Mouse (Mus musculus): Measurements from ENCODE around the gene Creb3l1.

The Creb3l1 gene

DNA sequence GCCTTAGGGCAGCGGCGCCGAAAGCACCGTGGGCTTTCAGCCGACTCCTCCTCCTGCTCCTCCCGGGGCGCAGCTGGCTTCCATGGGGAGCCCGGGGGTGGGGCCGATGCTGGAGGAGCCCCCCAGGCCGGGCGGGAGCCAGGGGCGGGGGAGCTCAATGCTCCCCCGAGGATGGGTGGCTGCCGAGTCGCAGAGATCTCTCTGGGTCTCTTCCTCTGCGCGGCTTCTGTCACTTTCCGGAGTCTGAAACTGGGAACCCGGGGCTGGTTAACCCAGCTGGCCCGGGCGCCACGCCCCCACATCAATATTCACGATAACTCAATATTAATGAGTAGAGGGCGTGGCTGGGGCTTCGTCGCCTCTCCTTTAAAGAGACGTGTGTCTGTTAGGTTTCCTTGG is at the start of gene Creb3l1:
Gene Creb3l1, minus strand, starts transcription at position 229 of the 399 bp plus-strand sequence.
- DNase-seq (ENCODE audit: low read depth, low spot score): no peak

DNA sequence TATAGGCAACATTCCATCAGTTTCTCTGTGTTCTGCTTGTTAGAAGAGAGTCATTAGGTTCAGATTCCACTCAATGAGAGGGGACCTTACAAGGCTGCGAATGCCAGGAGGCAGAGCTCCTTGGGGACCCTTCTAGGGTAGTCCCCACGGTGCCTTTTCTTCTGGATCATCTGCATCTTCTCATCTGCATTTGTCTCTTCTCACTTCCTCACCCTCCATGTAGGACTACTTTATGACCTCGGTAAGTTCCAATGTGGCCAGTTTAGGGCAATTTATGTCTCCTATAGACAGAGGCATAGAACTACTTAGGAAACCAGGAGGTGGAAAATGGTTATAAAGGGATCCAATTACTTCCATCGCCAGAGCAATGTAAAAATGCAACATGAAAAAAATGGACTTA is 46.8 kb upstream of the Creb3l1 start:
- no peak for DNase-seq (ENCODE audit: low read depth, low spot score)

- no peak for DNase-seq (ENCODE audit: low read depth, low spot score)
Observed at GRCm38 (mm10) chr2:92069630-92070029, 45.3 kb upstream of the Creb3l1 start.

DNA sequence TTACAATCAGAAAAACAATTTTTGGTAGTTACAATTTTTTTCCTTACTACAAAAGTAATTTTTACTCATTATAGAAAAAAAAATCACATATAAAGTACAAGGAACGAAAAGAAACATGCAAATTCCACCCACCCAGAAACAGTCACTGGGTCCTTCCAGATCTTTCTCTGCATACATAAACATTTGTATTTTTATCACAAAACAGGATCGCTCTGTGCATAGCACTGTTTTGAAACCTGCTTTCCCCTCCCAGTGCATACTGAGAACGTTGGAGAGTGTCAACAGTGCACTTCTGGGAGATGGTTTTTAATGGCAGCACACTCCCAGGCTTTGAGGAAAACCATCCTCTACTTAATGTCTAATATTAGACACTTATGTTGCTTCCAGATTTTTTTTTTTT is 43.3 kb upstream of the Creb3l1 start:
- DNase-seq (ENCODE audit: low read depth, low spot score): no peak

DNA sequence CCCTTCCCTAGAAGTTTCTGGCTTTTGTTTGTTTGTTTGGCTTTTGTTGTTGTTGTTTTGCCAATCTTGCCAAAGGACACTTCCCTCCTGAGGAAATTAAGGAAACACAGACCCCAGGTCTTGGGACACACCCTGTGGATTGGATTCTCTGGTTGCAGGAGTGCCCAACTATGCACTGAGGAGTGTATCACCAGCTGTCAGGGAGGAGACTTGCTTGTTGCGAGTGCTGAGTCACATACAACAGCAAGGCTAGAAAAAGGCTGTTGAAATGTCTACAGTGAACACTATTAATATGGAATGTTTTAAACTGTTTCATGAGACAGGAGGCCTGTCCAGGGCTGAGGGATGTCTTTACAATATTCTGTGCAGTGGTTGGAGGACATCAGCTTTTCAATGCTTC is 42.6 kb upstream of the Creb3l1 start:
- no peak for DNase-seq (ENCODE audit: low read depth, low spot score)

GRCm38 (mm10) chr2:92065938-92066337 is 41.6 kb upstream of the Creb3l1 start:
- no peak for DNase-seq (ENCODE audit: low read depth, low spot score)

DNA sequence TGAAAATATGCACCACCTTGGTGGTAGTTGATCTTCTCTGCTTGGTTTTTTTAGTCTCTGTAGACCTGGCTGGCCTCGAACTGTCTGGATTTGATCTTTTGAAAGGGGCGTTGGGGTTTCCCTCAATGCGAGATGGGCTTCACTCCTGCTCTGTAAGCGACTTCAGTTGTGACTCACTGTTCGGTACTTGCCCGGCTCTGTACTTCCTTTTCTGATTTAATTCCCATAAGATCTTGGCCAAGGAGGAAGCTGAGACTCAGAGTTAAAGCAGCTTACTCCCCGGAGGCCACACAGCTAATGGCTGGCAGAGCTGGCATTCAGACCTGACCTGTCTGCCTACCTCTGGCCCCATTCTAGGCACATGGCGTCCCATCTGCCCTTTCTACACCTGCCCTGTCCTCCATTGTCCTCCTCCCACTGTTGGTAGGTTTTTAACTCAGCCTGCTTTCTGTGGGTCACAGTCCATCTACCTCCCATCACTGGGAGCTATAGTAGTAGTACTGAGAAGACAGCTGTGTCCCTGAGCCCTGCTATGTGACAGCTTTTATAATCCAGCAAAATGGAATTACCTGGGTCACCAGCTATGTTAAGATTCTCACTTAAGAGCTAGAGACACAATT is 41.1 kb upstream of the Creb3l1 start:
- no peak for DNase-seq (ENCODE audit: low read depth, low spot score)

- DNase-seq (ENCODE audit: low read depth, low spot score): no peak
Observed at GRCm38 (mm10) chr2:92063106-92063505, 38.8 kb upstream of the Creb3l1 start.

- no peak for DNase-seq (ENCODE audit: low read depth, low spot score)
Observed at GRCm38 (mm10) chr2:92061337-92061736, 37.0 kb upstream of the Creb3l1 start.

GRCm38 (mm10) chr2:92060291-92060690 is 36.0 kb upstream of the Creb3l1 start:
- DNase-seq (ENCODE audit: low read depth, low spot score): no peak

DNA sequence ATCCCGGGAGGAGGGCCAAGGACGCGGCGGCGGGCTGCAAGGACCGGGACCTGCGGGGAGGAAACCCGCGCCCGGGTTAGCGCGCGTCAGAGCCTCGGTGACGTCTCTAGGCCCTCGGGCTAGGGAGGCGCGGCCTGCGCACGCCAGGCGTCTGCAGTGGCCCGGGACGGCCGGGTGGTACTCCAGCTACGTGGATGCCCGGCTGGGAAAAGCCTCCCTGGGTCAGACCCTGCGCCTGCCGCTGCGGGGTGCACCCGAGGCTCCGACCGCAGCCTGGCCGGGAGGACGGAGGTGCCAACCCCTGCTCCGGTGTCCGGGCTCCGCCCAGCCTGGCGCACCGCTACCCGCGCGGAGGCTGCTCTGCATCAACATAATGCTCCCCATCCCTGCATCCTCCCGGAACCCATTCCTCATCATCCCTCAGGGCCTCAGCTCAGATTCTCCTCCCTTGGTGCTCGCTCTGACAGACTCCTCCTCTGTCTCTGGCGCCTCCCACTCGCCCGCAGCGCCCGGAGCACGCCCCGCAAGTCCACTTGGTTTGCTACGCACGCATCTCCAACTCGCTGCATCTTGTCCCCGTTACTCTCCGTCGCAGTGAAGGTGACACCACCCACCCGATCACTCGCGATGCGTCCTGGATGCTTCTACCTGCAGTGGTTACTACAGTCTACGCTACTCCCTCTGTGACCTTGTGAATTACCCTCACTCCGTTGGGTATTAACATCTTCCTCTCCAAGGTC is 35.3 kb upstream of the Creb3l1 start:
- no peak for DNase-seq (ENCODE audit: low read depth, low spot score)

DNA sequence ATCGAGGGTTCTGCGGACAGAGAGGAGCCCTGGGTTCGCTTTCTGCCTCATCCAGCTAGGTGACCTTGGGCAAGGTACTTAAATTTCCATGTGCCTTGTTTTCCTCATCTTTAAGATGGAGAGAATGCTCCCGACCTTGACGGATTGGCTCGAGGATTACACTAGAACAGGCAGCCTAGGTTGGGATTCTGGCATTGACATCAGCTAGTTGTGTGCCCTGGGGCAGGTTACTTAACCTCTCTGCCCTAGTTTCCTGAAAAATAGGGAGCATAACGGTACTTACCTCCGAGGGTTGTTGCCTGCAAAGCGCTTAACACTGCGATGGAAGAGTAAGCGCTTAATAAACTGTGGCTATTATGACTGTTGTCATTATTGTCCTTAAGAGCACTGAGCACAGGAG is 34.6 kb upstream of the Creb3l1 start:
- DNase-seq (ENCODE audit: low read depth, low spot score): no peak

GRCm38 (mm10) chr2:92058469-92058868 is 34.2 kb upstream of the Creb3l1 start:
- DNase-seq (ENCODE audit: low read depth, low spot score): no peak

- DNase-seq (ENCODE audit: low read depth, low spot score): no peak
Observed at GRCm38 (mm10) chr2:92056760-92057159, 32.5 kb upstream of the Creb3l1 start.

- DNase-seq (ENCODE audit: low read depth, low spot score): no peak
Observed at GRCm38 (mm10) chr2:92055831-92056236, 31.5 kb upstream of the Creb3l1 start.

DNA sequence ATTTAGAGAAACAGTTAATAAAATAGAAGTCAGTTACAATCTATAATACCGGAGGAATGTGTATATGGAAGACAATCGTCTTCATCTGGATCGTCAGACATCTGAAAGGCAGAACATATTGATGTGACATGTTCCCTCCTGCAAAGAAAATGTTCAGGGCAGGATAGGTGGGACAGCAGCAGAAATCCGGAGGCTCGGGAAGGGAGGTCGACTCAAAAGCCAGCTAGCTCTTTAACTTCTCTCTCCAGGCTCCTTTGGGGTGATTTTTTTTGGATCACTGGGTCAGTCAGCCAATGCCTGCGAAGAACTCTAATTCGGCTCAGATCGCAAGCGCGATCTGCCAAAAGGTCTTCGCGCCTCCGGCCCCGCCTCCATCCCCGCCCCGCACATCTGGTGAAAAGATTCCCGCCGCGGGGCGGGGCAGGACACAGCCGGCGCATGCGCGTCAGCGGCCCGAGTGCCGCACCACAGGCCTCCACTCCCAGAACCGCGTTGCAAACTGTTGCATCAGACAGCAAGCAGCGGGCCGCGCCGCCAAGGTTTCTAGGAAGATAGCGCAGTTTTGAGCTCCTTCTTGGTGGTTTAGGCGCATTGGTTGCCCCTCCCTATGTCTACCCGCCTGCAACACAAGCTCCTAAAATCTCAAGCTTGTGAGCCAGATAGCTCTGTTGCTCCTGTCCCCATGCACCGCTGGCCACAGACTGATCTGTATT is 31.0 kb upstream of the Creb3l1 start:
- peak; percentile 74 for DNase-seq (ENCODE audit: low read depth, low spot score)

DNA sequence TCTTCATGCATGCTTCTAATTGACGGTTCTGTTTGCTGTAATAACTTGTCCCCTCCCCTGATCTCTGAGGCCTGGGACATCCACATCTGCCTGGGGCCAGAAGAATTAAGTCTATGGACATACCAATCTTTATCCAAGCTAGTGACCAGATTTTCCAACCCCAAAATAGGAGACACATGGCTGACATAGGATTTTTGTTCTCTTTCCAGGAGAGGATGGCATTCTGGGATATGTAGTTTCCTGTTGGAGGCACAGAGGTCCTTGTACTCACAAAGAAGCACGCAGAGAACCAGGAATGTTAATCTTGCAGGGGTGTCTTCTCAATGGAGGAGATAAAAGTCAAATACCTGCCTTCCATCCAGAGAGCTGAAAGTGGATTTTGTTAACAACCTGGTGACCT is 28.5 kb upstream of the Creb3l1 start:
- no peak for DNase-seq (ENCODE audit: low read depth, low spot score)

- no peak for DNase-seq (ENCODE audit: low read depth, low spot score)
Observed at GRCm38 (mm10) chr2:92052188-92052587, 27.9 kb upstream of the Creb3l1 start.

DNA sequence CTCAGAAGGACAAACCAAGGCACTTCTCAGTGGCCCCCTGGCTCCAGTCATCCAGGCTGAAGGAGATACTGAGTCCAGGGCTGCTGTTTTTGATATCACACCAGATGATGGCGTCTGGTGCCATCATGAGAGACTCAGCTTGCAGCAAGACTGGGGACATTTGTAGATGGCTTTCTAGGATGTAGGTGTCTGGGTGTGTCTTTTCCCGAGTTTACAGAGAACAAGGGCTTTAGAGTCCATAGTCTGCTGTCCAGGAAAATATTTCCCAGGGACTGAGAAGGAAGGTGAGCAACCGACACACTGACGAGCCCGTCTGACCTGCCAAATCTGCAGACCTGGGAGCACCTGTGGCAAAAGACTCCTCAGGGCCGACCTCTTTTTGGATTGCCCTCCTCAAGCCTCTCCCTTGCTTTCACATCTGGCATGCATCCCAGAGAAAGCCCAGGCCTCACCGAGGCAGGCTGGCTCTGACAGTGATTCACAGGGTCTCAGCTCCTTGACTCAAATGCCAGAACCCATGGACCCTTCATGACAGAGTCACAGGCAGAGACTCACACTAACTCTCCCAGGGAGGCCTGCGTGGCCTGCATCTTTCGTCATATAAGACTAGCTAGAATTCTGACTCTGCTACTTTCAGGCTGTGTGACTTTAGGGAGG is 23.9 kb upstream of the Creb3l1 start:
- no peak for DNase-seq (ENCODE audit: low read depth, low spot score)

- no peak for DNase-seq (ENCODE audit: low read depth, low spot score)
Observed at GRCm38 (mm10) chr2:92047601-92048000, 23.3 kb upstream of the Creb3l1 start.

DNA sequence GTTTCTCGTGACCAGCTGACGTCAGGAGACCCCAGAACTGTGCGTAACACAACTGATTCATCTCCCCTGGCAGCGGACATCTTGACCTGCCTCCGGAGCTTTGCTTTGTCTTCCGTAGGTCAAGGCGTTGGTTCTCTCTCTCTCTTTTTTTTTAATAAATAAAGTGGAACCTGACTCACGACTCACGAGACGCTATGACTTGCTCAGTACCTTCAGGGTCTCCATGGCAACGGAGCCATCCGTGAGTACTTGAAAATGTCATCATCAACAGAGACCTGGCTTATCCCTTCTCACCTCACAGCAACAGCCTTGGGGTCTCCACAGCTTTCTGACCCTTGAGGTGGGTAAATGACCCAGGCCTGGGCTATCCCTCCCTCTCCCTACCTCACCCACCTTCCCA is 19.0 kb upstream of the Creb3l1 start:
- no peak for DNase-seq (ENCODE audit: low read depth, low spot score)

DNA sequence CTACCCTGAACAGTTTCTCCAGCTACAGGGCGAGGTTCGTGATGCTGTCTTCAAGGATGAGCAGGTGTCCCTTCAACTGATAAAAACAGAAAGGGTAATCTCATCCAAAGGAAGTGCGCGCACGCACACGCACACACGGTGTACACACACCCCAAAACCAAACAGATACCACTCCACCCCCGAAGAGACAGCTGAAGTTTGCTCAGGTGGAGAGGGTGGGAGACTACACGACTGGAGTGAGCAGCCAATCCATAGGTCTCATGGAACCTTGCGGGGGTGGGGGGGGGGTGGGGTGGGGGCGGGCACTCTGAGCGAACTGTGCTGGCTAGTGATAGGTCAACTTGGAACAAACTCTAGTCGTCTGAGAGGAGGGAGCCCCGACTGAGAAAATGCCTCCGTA is 17.2 kb upstream of the Creb3l1 start:
- DNase-seq (ENCODE audit: low read depth, low spot score): no peak
